Mouse (Mus musculus): Measurements from ENCODE around the gene Ahcy. TPM values are rescaled to one million over a fixed set of nuclear protein-coding genes. Genes with fewer than 3 reads are reported as not detected.
"Not testable (repeated sequence)": the region's sequence is repeated elsewhere in the genome, so short reads cannot be mapped to it uniquely, and the experiment has no call there.

Ahcy gene
- total RNA-seq, 2 experiments from 2014 or later, result 12.2 to 13.0 TPM

DNA sequence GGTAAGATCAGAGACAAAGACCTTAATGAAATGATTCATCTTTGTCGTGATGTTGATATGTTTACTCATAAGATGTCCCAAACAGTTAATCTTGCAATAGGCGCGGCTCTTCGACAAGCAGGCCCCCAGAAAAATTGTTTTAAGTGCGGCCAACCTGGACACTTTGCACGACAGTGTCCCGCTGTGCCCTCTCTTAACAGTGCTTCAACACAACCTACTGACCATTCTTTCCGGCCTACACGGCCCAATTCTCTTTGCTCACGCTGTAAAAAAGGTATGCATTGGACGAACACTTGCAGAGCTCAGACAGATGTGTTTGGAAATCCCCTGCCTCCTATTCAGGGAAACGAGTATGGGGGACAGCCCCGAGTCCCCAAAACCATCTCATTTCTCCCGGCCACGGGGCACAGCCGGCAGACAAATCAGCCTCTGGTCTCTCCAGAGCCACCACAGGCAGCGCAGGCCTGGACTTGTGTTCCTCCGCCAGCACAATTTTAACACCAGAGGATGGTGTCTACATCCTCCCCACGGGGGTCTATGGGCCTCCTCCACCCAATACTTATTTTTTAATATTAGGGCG is 54.0 kb downstream of the Ahcy start:
- DNase-seq (ENCODE audit: low spot score in 2 of 2), result not testable (repeated sequence)

DNA sequence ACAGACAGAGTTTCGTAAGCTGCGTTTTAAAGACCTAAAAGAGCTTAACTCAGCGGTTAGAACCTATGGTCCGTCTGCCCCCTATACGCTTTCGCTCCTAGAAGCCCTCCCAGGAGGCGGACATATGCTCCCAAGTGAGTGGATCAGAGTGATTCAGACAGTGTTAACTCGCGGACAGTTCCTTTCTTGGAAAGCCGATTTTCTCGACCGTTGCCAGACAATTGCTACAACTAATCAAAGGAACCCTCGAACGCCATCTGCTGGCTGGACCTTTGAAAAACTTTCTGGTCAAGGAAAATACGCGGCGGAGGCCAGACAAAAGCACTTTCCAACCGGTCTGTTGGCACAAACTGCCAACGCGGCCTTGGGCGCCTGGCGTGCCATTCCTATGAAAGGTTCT is 54.6 kb downstream of the Ahcy start:
- DNase-seq (ENCODE audit: low spot score in 2 of 2), result peak; percentile 85 to 88

DNA sequence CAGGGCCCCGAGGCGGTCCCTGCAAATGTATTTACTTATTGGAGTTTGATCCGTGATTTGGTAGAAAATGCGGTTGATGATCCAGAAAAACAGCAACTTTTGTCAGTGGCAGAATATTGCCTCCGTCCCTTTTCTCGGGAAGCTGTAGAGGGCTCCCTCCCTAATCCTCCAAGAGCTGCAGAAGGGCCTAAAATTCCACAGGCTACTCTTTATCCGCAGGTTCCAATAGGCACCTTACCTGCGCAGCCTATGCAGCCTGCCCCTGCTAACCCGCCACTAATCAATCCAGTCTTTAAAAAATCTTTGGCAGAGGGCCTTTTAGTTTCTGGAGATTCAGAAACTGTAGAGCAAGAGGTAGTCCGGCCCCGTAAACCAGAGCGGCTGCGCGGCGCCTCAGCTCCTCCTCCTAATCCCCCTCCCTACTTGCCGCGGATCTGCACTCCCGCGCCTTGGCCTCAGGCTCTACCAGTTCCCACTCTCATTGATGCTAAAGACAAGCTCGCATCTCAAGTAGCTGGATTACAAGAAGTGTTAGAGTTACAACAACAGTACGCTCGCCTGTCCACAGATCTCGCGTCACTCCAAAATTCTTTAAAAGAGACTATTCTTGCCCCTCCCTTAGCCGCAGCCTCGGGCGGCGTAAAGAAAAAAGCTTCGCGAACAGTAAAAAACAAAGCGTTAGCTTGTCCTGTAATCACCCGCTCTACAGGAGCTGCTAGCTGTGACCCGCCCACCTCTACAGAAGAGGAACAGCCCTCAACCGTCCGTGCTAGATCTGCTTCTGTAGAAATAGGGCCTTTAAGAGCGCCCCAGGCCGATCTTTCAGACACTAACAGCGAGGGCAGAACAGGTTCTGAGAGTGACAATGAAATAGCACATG is 55.3 kb downstream of the Ahcy start:
- peak; percentile 51 to 67 for DNase-seq (ENCODE audit: low spot score in 2 of 2)

DNA sequence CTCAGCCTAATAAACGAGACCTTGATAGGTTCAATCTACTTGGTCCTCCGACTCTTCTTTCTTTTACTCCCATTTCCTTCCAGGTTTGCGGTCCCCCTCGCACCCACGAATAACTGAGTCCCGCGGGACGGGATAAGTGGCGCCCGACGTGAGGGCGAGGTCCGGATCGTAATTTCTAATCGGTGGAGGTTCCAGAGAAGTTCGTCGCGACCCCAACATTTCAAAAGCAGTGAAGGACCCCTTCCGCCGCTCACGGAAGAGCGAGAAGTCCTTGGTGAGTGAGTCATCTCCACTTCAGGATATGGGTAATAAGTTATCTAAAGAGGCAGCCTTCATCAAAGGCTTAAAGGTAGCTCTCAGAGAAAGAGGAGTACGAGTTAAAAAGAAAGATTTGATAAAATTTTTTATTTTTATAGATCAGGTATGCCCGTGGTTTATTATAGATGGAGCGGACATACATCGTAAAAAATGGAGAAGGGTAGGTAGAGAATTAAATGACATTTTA is 56.0 kb downstream of the Ahcy start, which contains the start of gene Gm14226:
Gene Gm14226 (plus strand): TSS at position 16 of the 505 bp plus-strand sequence.
- DNase-seq (ENCODE audit: low spot score in 2 of 2), result not testable (repeated sequence)

DNA sequence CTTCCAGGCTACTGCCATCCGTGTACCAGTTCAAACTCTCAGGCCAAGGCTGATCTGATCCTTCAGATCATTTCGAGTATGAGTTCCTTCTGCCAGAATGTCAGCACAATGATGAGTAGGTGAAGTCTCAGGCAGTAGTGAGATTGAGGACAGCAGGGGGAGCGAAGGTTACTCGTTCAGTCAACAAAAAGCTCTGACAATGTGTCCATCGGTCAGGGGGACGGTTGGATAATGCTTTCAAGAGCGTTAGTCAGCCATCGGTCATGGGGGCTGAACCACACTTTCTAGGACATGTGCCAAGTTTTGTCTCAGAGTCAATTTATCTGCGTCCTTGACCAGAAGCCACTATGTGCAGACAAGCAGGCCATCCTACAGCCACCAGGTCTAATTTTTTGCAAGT is 57.5 kb downstream of the Ahcy start:
- not testable (repeated sequence) for DNase-seq (ENCODE audit: low spot score in 2 of 2)

DNA sequence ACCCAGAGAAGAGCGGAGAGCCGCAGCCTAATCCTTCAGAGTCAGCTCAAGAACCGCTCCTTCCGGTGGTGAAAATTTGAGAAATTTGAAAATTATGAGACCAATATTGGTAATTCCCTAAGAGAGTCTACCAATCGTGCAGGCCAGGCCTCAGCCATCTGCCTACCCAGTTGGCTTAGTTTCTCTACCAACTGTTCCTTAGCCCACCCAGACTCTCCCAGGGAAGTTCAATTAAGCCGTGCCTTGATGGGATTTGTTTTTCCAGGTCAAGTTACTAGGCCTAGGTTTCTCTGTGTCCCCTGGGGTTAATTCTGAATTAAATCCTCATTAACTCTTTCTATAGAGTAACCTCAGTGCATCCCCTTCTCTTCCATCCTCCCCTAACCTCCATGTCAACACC is 61.3 kb downstream of the Ahcy start:
- peak in 1 of 2 experiments; percentile 40 for DNase-seq (ENCODE audit: low spot score in 2 of 2)

DNA sequence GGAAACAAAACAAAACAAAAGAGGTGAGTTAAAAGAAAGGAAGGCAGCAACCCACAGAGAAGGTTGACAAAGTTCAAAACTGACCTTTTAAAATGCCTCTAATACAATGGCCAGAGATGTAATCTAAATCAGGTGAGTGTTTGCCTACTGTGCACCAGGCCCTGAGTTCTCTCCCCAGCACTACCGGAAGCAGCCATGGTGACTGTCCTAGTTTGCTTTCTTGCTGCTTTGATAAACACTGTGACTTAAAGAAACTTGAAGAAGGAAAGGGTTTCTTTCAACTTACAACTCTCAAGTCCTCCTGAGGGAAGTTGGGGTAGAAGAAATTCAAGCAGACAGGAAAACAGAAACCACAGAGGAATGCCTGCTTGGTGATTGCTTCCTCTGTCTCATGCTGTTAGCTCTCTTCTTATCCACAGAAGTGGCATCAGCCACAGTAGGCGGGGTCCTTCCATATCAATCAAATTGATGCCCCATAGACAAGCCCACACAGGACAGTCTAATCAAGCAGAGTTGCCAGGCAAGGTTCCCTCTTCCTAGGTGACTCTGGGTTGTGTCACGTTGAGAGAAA is 63.1 kb downstream of the Ahcy start:
- DNase-seq (ENCODE audit: low spot score in 2 of 2), result no peak

Other genes with a start within 250 kb of the Ahcy start
- 10 to 100 TPM; 69.0 to 70.3 TPM for gene Eif2s2, start 181.6 kb downstream of the Ahcy start, total RNA-seq (2021)
- gene Gm14226, start 56.2 kb downstream of the Ahcy start, total RNA-seq (2021), result under 1 TPM; 0.18 to 0.19 TPM
- gene Itch, start 59.0 kb upstream of the Ahcy start, total RNA-seq (2021), result 10 to 100 TPM; 44.8 to 45.6 TPM
- gene Dynlrb1, start 162.0 kb upstream of the Ahcy start, total RNA-seq (2021), result 100 to 1,000 TPM; 342 to 353 TPM
- 100 to 1,000 TPM; 359 to 363 TPM for gene Map1lc3a, start 201.8 kb upstream of the Ahcy start, total RNA-seq (2021)